ENCODE assay signal across 16 mouse cellular contexts in genomic region chr9:54722596-54722995, GRCm38 (mm10). TPM values are rescaled to one million over a fixed set of nuclear protein-coding genes. Genes with fewer than 3 reads are reported as not detected.
"Had no signal": no experiment of that assay in that cellular context is flagged by ENCODE, and none has a peak within 500 bp of the region (broad histone marks: within the 10 kb centered on the region; RNA-seq: fewer than 3 reads in every experiment).

No protein-coding gene starts in this region.

- H3K9me3 ChIP-seq: neural tube, embryonic 12.5 days; neural tube, embryonic 13.5 days; neural tube, embryonic 15.5 days; stomach, embryonic 15.5 days had no signal

- H3K27me3 ChIP-seq: neural tube, embryonic 12.5 days; neural tube, embryonic 13.5 days; neural tube, embryonic 15.5 days; stomach, embryonic 15.5 days had no signal

- H3K27ac ChIP-seq: neural tube, embryonic 12.5 days; neural tube, embryonic 13.5 days; neural tube, embryonic 15.5 days; stomach, embryonic 15.5 days had no signal

- DNase-seq: retina, postnatal 1 day; right cerebral cortex, postnatal 14 days; right cerebral cortex, postnatal 25 days; right cerebral cortex, postnatal 4 days; spleen, adult 18-20 months; thymus, adult 18-20 months; thymus, adult 2 months; thymus, postnatal 14 days; thymus, postnatal 25 days; thymus, postnatal 36 days; thymus, postnatal 4 days had no signal

- H3K4me2 ChIP-seq: neural tube, embryonic 12.5 days; neural tube, embryonic 13.5 days; neural tube, embryonic 15.5 days; stomach, embryonic 15.5 days had no signal

- H3K9ac ChIP-seq: neural tube, embryonic 12.5 days; neural tube, embryonic 13.5 days; neural tube, embryonic 15.5 days; stomach, embryonic 15.5 days had no signal

- H3K4me3 ChIP-seq: neural tube, embryonic 12.5 days; neural tube, embryonic 13.5 days; neural tube, embryonic 15.5 days; stomach, embryonic 15.5 days had no signal

- H3K4me1 ChIP-seq: neural tube, embryonic 12.5 days; neural tube, embryonic 13.5 days; neural tube, embryonic 15.5 days; stomach, embryonic 15.5 days had no signal

RNA-seq across cellular contexts. Expression of gene Crabp1, which starts 42.0 kb away (rescaled TPM):
- total RNA-seq: neutrophil, adult 5-6 weeks had no signal
